Mouse (Mus musculus): ENCODE measurements around the gene Slc26a1.

Gene Slc26a1

DNA sequence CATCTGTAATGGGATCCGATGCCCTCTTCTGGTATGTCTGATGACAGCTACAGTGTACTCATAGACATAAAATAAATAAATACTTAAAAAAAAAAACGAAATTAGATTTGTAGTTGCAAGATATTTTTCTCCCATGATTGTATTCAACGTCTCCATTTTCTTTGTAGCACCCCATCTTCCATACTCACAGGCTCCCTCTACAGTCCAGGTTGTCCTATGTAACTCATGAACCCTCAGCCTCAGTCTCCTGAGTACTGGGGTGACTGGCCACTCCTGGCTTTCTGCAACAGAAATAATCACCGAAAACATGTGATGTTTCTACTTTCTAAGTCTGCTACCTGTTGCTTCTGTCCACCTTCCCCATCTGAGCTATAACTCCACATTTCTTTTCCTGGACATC lies 15.8 kb upstream of the Slc26a1 start:
- in situ Hi-C loops (cut with MboI, MseI): no loop called here

DNA sequence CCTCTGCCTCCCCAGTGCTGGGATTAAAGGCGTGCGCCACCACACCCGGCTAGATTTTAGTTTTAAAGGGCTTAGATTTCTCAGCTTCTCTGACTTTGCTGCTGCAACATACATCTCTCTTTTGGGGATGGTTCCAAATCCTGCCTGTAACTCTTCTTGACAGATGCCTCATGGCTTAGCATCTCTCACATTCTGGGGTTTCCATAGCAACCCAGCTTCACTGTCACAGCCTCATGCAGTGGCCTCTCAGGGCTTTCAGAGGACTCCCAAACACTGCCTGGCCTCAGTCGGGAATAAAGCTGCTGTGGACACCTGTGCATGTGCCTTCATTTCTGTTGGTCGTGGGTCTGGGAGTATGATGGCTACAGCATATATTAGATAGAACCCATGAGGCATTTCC lies 13.7 kb upstream of the Slc26a1 start:
- in situ Hi-C loops (cut with MboI, MseI): no loop called here

DNA sequence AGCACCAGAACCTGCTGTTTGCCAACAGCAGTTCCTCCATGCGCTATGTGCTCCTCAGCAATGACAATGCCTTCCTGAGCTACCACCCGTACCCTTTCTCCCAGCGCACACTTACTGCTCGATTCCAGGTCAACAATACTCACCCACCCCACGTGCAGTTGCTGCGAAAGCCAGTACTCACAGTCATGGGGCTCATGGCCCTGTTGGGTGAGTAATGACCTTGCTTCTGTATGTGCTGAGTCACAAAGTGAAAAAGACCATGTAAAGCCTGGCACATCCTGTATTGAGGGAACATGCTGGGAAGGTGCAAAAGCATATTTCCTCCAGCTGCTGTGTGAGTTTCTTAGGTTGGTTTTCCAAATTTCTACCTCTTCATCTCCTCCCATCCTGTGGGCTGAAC lies 5.5 kb upstream of the Slc26a1 start:
- in situ Hi-C loops (cut with MboI, MseI): no loop called here

DNA sequence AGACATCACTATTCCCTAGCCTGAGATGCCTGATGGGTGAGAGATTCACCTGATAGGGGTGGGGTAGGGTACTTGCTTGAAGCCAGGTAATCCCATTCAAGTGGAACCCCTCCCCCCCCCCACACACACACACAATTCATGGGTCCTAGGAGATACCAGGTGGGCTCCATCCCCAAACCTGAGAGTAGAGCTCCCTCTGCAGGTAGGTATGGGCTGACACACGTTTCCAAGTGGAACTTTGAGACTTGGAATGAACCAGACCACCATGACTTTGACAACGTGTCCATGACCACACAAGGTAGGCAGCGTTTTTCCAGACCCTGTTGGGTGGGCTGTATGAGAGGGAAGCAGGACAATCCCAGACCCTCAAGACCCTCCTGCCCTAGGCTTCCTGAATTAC lies 4.5 kb upstream of the Slc26a1 start:
- in situ Hi-C loops (cut with MboI, MseI): no loop called here

DNA sequence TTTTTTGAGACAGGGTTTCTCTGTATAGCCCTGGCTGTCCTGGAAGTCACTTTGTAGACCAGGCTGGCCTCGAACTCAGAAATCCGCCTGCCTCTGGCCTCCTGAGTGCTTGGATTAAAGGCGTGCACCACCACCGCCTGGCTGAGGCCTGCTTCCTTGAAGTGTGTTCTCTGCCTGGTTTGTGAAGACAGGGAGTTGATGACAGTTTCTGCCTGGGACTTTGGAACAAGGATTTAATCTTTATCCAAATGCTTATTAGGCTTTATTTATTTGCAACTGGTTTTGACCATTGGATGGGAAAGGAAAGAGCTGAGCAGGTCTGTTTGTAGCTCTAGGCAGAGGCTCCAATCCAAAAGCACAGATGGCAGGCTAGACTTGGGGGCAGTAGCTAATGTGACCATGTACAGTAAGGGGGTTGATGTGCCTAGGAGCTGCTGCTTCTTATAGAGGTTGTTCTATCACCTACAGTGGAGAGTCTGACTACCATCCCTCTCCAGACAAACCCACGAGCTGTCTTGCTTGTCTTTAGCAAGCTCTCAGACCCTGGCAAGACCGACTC lies 3.0 kb upstream of the Slc26a1 start:
- in situ Hi-C loops (cut with MboI, MseI): no loop called here

DNA sequence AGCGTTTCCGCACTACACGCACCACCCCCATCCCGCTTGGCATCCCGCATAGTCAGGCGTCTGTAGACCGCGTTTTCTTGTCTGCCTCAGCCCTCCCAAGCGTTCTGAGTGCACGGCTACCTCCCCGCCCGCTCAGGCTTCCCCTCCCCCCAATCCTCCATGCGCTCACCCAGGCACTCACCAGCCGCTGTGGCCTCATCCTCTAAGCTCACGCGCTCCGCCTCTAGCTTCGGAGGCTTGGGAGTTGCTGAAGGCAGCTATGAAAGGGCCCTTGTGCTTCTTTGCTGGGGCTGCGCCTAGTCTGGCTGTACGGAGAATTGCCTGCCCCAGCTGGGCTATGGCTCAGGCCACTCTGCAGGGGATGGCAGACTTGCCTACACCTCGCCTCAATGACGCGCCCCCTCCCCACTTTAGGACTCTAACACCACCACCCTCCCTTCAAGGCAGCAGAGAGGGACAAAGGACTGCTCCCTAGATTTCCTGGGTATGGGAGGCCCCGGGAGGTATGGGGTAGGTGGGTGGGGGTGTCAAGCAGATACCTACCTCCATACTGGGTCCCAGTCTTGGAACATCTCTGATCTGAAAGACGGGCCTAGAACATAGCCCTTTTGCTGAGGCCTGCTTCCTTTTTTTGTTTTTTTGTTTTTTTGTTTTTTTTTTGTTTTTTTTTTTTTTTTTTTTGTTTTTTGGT lies 2.4 kb upstream of the Slc26a1 start:
- in situ Hi-C loops (cut with MboI, MseI): no loop called here

DNA sequence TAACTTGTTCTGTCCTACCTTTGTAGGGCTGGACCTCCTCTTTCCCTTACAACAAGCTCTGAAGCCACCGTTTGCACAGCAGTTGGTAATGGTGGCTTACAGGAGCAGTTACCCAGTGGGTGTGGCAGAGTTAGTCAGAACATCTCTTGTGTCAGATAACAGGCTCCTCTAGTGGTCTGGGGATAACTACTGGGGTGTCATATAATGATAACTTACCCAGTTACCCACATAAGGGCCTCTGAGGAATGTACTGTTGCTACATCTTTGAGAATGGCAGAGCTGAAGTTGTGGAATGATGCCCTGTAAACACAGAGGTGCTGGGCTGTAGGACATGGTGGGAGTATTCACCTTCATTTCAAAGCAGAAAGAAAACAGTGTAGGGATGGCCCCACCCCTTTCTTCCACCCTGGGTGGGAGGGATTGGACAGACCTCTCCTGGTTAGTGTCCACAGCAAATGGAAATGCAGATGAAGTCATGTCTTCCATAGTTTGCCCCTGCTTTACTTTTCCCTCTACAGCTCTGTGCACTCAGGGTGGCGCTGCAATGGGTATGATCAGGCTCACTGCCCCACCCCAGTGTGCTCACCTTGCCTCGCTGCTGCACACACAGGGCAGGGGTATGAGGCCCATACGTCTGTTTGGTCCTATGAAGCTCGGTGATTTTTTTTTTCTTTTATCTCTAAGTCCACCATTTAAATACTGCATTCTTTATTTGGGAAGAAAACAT lies 1.6 kb upstream of the Slc26a1 start:
- in situ Hi-C loops (cut with MboI, MseI): no loop called here

DNA sequence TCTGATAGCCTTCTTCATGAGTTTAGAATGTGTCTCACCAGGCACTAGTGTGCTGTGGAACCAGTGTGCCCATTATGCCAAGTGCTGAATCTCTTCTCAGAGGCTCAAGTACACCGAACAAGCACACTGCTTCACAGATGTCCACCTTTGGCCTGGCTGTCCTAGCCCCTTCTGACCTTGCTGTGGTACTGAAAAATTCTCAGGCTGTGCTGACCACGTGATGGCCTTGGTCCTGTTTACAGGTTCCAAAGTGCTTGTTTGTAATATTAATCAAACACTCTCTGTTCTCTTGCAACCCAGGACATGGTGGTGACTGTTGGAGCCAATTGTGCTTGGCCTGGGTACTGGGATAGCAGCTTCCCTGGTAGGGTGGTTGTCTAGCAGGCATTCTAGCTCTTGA lies 745 bp downstream of the Slc26a1 start:
- in situ Hi-C loops (cut with MboI, MseI): no loop called here

DNA sequence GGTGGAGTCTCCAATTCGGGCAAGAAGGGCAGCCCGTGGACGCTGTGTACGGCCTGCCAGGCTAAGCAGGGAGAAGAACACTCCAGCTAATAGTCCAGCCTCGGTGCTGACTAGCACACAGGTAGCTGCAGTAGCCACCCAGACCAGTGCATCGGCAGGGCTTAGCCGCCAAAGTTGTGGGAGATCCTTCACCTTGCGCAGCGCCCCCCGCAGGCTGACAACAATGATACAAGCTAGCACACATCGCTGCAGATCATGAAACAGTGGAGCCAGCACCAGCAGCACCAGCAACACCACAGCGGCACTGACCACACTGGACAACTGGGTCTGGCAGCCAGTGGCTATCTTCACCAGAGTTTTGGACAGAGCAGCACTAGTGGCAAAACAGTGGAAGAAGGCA lies 3.6 kb downstream of the Slc26a1 start:
- in situ Hi-C loops (cut with MboI, MseI): no loop called here

DNA sequence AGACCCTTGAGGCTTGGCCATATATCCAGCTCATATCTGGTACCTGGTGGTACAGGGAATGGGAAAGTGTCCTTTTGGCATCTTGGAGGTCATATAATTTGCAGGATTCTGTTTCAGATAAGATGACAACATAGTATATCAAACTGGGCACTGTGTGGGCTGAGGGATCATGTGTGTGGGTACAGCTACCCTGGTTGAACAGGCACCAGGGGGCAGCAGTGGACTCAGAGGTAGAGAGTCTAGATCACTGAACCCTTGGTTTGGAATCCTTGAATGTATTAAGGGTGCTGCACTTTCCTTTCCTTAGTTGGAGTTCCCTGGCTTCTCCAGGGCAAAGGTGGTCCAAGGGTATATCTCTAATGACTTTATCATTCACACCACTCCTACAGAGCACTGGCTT lies 4.6 kb downstream of the Slc26a1 start:
- in situ Hi-C loops (cut with MboI, MseI): no loop called here

DNA sequence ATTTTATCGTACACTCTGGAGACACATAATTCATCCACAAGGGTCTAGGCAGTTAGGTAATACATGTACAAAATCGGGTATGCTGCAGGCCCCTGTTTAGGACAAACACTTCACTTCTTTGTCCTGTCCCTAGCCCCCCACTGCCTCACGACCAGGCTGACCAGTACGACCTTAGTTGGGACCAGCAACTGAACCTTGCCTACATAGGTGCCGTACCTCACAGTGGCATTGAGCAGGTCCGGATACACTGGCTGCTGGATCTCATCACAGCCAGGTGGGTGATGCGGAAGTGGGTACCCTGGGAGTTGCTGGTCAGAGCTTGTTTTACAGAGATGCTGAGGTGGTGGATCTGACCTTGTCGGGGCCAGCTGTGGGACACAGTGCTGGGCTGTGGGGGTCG lies 5.4 kb downstream of the Slc26a1 start:
- in situ Hi-C loops (cut with MboI, MseI): no loop called here

DNA sequence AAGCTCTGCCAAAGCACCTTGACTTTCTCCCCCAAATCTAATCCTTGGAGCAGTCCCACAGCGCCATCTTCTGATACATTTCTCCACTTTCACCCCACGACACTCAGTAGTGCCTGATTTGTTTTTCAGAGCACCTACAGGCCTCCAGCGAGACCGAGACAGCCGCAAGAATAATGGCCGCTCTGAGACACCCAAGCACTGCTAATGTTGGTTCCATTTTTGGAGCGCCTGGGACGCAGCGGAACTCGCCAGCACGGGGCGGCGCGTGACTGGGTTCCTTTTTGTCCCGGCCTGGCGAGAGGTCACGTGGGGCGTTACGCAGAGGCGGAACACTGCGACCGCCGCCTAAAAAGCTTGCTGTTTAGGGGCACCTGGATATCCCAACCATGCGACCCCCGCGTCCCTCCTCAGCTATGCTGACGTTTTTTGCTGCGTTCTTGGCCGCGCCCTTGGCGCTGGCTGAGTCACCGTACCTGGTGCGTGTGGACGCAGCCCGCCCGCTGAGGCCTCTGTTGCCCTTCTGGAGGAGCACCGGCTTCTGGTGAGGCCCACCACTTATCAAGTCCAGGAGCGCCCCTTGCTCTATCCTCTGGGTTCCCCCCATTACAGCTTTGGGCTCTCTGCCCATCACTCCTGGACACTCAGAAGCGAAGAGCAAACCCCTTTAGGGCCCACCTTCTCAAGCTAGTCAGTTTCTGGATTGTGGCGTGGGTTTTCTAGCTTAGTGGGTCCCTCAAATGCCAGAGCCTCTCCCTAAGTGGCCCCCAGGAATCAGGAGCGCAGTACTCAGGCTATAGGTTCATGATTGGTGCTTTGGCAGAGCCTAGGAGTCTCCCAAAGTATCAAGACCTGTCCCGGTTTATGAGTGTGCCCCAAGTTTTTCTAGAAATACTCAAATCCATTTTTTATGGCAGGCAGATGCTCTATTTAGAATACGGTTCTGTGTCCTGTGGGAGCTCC lies 6.1 kb downstream of the Slc26a1 start, which contains the start of gene Dgkq:
Gene Dgkq (minus strand): TSS at position 696 of the 960 bp plus-strand sequence.
- in situ Hi-C loops (cut with MboI, MseI): no loop called here

DNA sequence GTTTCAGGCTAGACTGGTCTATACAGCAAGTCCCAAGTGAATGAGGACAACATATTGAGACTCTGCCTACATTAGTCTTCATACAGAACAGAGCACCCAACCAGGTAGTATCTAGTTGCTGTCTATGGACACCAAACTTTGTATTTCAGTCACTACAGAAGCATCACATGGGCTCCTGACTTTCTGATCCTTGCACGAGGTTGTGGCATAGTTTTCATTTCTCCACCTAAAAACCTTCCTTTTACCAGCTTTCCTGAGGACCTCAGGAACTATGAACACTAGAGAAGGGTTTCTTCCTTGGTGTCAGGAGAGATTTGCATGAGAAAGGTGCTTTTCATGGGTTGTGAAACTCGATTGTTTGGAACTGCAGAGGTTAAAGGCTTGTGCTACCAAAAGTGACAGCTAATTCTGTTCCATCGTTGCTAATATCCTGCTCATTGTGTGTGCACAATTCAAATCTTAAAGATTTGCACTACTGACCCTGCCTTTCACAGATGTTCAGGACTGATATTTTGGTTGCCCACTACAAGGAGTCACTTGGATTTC lies 6.9 kb downstream of the Slc26a1 start:
- in situ Hi-C loops (cut with MboI, MseI): no loop called here

DNA sequence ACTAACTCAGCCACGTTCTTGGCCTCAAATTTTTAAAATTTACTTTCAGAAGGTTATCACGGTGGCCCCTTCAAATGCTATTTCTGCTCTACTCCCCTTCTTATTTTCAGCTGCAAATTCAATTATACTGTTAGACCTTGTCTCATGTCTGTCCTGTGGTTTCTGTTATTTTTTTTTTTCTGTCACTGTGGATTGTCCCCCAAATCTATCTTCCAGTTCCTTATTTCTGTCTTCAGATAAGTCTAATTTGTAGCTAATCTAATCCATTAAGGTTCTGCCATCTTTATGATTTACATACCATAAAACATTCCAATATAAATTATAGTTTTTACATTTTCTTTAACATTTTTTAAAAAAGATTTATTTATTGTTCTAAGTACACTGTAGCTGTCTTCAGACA lies 8.0 kb downstream of the Slc26a1 start:
- in situ Hi-C loops (cut with MboI, MseI): no loop called here

DNA sequence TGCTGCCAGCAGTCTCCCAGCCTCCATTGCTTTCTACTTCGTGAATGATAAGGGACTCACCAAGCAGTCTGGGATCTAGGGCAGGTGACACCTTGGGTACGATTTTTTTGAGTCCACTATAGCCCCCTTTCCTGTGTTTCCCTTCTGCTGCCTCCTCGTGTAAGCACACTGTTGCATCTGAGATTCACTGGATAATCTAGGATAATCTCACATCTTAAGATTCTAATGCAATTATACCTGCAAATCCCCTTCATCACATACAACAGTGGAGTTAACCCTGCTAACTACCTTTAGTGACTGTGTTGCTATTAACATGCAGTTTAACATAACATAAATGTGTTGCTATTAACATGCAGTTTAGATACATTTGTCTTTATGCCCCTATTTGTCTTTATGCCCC lies 10.3 kb downstream of the Slc26a1 start:
- in situ Hi-C loops (cut with MboI, MseI): no loop called here

DNA sequence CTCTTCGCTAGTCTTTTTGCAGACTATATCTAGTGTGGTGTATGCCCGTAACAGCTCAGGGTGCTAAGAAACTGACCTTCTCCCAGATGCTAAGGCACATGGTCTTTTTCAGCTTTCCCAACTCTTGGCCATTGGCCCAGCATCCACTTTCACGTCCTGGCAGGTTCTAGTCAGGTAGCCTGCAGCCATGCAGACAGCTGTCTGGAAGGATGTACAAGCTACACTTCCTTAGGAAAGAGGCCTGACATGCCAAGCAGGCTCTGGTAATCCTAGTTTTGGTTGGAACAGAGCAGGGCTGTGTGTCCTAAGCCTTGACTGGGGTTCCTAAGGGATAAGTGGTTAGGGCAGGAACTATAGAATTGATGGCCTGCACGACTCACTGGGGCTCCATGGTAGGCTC lies 12.6 kb downstream of the Slc26a1 start:
- in situ Hi-C loops (cut with MboI, MseI): no loop called here

DNA sequence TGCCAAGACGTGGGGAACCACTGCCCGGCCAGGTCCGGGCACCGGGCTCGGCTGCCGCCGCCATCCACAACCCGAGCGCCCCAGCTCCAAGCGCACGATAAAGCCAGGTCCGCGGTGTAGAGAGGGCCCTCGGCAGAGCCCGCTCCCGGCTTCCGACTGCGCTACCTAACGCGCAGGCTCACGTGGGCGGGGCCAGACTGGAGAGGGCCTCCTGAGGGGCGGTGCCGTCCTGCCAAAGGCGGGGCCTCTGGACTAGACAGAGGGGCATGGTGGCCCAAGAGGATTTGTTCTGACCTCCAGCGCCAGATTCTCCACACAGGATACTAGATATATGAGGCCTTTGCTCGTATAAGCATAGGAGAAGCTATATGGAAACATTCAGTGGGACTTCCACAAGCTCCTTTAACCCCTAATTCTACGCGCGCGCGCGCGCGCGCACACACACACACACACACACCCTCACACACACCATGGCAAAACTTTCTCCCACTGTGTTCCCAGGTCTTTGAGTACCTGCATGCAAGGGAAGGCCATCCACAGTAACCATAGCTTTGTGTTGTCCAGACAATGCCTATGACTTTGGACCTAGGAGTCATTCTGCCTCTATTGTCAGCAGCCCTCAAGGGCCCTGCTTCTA lies 14.6 kb downstream of the Slc26a1 start:
- in situ Hi-C loops (cut with MboI, MseI): no loop called here

DNA sequence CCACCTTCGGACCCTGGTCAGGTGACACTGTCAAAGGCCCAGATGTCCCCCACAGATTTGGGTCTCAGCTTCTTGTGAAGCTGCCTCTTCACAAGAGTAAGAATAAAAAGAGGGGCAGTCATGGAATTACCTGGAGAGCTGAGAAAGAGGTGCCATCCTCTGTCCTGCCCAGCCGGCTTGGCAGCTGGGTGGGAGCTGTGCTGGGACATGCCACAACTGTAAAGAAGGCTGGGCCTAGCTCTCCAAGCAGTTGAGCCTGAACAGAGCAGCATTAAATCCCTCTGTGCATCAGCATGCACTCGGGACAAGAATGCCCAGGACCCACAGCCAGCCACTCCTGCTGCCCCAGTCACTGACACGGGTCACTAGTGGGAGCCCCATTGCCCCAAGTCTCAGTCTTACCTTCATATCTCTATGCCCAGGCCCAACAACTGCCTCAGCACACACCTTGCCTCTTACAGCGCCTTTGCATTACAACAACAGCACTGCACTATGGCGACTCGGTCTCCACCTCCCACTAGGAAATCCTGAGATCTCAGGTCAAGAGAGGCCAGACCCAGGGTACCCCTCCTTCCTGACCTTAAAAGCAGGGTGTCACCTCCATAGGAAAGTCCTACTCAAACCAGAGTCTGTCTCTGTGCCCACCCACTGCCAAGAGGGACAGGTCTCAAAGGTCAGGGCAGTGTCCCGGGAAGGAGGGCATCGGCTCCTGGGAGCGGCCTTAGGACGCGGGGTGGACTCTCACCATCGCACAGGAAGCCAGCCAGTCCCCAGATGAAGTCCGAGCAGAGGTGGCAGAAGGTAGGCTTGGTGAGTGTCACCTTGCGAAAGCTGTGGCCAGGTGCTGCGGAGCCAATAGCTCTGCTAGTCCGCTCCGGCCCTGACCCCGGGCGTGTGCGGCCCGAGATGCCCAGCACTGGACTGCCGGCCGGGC lies 15.4 kb downstream of the Slc26a1 start, which contains the start of gene Idua:
Gene Idua (plus strand): TSS at position 634 of the 934 bp plus-strand sequence.
- in situ Hi-C loops (cut with MboI, MseI): loop anchor here (10.0 kb wide), 1 partner anchor 225 kb away; the partner anchor contains the start of gene Atp5k

DNA sequence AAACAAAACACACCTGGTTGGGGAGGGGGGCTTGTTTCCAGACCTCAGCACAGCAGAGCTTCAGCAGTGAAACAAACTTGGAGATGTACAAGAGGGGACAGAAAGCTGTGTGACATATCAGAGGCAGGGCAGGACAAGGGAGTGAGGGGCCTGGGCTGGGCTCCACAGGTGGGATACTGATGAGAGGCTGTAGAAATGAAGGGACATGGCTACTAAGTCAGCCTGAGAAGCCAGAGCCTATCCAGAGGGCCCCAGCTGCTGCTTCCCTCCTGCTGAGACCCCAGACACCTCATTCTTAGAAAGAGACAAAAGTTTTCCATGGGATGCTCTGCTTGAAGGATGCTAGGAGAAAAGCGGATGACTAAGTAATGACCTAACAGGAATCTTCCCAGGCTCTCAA lies 16.8 kb downstream of the Slc26a1 start:
- in situ Hi-C loops (cut with MboI, MseI): loop anchor here (10.0 kb wide), 1 partner anchor 224 kb away; the partner anchor contains the start of gene Atp5k

DNA sequence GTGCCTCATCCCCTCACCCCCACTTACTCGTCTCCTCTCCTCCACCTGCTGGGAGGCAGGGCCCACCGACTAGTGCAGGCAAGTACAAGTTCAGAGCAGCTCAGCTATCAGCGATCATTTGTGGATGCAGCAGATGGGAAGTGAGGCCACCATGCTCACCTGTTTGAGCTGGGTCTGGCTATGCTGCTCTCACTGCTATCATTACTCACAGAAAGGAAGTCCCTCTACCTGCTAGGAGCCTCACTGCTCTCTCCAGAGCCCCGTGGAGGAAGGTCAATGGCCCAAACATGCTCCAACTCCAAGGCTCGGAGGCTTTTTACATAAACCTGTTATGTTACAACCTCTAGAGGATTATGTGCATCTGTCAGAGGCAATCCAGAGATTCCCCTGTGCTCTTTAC lies 18.0 kb downstream of the Slc26a1 start:
- in situ Hi-C loops (cut with MboI, MseI): loop anchor here (10.0 kb wide), 1 partner anchor 223 kb away; the partner anchor contains the start of gene Atp5k

Data from regulatory T cell (primary cell).